Mouse (Mus musculus) thymus, adult 2 months (tissue): Measurements from ENCODE around the gene Lpgat1.

Experiments used
- CTCF ChIP-seq: fragments of 200-500 bp; IDR thresholded peaks from 2 replicates; pipeline ENCODE4 v1.5.1; 2012; ENCODE audit warnings: mild to moderate bottlenecking, control low read depth, low read length, moderate library complexity, borderline replicate concordance; ENCODE audit not compliant: control insufficient read depth, poor library complexity, insufficient read depth; ENCODE audit errors: extremely low read depth
- POLR2A ChIP-seq: fragments of 200-500 bp; IDR thresholded peaks from 2 replicates; pipeline ENCODE4 v1.6.1; 2012; ENCODE audit warnings: mild to moderate bottlenecking, low read length, control low read depth, moderate library complexity; ENCODE audit not compliant: control insufficient read depth, poor library complexity, insufficient read depth; ENCODE audit errors: extremely low read depth

DNA sequence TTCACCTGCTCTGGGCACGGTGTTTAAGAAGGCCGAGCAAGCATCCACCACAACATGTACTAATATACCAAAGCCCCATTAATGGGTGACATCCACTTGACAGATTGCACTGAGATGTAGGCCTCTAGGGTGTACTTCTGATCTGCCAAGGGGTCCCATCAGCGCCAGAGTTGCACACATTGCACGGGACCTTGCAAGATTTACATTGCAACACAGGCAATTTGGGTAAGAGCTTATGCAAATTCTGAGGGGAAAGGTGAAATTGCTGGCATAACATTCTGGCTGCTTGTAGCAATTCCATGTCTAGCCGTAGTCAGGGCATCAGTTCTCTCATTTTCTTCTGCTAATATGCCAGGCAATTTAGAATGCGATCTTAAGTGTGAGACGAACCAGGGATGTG, 30.1 kb upstream of the Lpgat1 start:
- TF ChIP-seq CTCF (no peak), POLR2A (no peak)
